Mouse (Mus musculus) heart, postnatal 10 days (tissue): ENCODE data around the gene Olfr305. TPM values are rescaled to one million over a fixed set of nuclear protein-coding genes. Genes with fewer than 3 reads are reported as not detected.
"Not testable (repeated sequence)": the region's sequence is repeated elsewhere in the genome, so short reads cannot be mapped to it uniquely, and the experiment has no call there.

Experiments used
- DNase-seq, 2 experiments: peaks; one replicate each; pipeline ENCODE4 v3.0.0; 2021
- intact Hi-C: fragments of 180-260 bp; cut with DNase I; formaldehyde crosslinking; loops from one replicate; pipeline ENCODE4 v1.15.1; 2025
- total RNA-seq, 2 experiments: library from RNA; stranded (reverse); gene quantifications; 2 replicates each; pipeline ENCODE4 v1.2.3; 2021

Gene Olfr305
- total RNA-seq, result not detected

DNA sequence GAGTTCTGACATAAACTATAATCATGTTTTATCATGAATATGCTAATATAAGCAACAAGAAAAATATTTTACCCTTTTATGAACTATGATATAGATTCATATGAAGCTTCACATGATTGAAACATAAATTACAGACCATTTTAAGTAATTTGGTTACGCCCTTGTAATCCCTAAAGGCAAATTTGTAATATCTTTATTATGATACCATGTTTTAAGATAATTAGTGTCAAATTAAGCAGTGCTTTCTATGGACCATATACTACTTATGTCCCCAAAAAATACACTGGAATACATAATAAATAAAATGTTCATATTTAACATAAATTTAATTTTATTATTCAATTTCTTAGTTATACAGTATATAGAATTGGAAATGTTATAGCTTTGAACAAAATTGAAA lies at the start of gene Olfr305:
TSS of gene Olfr305 (minus strand) at position 101 of the 400 bp plus-strand sequence.
- intact Hi-C loops, result no loop called here
- no peak for DNase-seq

DNA sequence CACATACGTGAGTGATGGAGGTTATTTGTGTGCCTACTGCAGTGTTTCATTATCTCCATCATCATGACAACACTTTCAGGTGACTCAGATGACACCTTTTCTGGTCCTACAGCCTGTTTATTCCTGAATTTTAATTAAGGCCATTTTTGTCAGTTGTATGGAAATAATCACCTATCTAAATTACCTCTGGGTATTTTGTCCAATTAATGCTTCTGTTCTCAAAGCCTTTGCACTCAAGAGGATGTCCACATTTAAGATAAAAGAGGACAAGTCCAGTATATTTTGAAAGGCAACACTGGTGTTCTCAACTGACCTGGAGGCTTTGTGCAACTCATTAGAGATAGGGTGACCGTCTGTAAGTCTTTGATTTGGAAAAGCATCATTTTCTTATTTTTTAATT lies 36.8 kb upstream of the Olfr305 start, which contains the start of gene Olfr301:
TSS of gene Olfr301 (plus strand) at position 301 of the 400 bp plus-strand sequence.
- no peak for DNase-seq
- intact Hi-C loops, result no loop called here

DNA sequence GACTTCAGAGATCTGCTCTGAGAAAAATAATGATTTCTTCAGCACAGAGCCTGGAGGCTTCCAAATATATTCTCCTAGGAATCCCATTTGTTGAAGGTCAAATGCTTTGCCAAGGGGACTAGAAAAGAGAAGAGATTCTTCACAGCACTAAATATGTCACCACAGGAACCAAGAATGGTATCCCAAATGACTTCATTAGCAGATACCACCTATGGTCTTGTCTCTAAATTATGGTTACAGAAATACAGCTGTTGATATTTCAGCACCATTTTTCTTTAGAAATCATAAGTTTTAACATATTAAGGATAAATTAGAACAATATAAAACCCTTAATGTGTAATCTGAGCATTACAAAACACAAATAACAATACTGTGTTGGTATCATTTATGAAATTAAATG lies 31.0 kb upstream of the Olfr305 start, which contains the start of gene Olfr303:
TSS of gene Olfr303 (minus strand) at position 101 of the 400 bp plus-strand sequence.
- DNase-seq, result no peak
- intact Hi-C loops, result no loop called here

DNA sequence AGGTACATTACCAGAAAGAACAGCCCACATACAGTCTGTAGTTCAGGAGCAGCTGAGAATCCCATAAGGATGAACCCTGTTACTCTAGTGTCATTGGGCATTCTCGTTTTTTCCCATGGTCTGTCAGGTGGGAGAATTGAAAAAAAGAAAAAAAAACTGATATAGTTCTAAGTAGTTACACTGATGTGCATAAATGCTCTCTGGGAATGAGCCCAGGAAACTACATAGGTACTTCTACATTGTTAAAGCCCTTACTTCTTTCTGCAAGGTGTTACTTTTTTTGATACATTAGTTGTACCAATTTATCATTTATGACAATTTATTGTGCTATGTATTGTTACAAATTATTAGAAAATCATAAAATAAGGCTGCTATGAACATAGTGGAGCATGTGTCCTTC lies 19.8 kb upstream of the Olfr305 start, which contains the start of gene Olfr304:
TSS of gene Olfr304 (minus strand) at position 101 of the 400 bp plus-strand sequence.
- no peak for DNase-seq
- intact Hi-C loops, result no loop called here

DNA sequence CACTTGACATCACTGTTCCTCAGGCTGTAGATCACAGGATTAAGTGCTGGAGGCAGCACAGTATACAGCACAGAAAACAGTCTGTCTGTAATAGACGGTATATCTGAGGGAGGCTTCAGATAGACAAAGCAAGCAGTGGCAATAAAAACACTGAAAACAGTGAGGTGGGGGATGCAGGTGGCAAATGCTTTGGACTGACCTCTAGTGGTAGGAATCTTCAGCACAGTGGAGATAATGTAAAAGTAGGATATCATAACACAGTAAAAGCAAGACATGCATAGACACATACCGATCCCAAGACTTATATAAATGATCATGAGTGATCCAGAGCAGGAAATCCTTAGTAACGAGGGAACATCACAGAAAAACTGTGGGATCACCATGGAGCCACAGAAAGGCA lies 19.0 kb upstream of the Olfr305 start:
- intact Hi-C loops, result no loop called here

DNA sequence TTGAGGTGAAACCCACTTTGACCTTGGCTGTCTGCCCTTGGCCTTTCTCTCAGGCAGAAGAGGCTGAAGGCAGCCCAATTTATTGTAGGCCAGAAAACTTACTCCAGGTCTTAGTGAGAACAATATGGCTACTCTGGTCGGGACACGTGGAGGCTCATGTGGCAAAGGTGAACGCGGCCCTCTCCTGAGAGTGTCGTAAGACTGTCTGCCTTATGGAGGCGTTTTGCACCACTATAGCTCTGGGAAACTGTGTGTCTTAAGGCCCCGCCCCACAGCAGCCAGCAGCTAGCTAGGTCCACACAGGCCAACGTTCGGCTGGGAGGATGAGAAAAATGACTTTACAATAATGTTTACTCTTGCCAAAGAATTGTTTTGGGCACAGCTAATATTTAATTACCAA lies 20.4 kb downstream of the Olfr305 start:
- DNase-seq, intact Hi-C loops: not testable (repeated sequence)

More for the DNA sequence above, 19.0 kb upstream of the Olfr305 start:
- no peak for DNase-seq

DNA sequence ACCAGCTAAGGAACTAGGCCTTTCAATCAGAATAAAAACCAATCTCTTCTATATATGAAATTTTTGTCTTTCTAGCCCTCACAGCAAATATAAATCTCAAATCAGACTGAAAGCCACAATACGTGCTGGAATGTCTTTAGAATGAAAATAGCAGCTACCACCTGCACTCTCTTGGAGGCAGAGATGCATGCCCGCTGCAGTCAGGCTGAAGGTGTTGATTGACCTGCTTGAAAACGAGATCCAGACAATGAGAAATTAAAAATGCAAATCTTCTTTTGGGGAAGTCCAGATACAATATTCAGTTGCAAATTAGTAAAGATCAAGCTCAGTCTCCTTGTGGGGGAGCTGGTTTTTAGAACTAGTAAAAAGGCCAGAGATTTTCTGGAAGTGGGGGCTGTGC lies 22.5 kb downstream of the Olfr305 start:
- intact Hi-C loops, result no loop called here
- DNase-seq, result no peak

DNA sequence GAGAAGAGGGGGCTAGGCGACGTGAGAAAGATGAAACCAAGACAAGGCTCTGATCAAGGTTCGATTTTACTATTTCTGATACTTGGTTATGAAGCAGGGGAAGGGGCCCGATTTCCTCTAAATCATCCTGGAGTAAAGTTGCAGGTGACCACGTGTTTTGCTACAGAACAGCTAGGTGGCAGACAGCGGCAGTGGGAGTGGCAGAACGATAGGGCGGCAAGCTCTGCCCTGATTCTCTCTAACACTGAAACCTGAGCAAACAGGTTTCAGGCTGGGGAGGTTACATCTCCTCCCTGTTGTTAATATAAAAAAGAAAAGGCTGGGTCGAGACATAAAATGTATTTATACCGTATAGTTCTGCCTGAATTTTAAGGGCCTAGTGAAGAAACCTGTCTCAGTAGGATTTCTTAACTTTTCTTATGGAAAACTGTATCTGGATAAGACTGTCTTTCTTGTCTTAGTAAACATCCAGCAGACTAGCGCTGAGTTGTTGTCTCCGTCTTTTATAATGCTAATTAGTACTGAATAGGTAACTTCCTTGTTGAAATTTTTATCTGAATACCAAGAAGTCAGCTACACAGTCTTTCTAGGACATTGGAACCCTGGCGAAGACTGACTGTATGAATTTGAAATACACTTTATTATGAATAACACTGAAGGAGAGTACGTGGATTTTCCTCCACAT lies 23.7 kb downstream of the Olfr305 start:
- DNase-seq, result no peak
- intact Hi-C loops, result no loop called here

DNA sequence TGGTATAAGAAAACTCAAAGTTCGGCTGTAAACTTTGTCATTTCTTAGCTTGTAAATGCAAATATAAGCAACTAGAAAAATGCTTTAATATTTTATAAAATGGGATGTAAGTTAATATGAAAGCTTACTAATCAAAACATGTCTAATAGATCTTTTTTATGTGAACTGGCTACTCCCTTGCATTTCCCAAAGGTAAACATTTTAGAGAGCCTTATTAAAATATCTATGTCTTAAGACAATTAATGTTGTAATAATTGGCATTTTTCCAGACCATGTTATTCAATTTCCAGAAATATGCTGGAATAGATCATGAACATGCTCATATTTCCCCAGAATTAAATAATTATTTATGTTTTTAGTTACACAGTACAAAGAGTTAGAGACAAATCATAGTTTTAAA lies 29.2 kb downstream of the Olfr305 start, which contains the start of gene Olfr307:
TSS of gene Olfr307 (minus strand) at position 101 of the 400 bp plus-strand sequence.
- no peak for DNase-seq
- intact Hi-C loops, result no loop called here

DNA sequence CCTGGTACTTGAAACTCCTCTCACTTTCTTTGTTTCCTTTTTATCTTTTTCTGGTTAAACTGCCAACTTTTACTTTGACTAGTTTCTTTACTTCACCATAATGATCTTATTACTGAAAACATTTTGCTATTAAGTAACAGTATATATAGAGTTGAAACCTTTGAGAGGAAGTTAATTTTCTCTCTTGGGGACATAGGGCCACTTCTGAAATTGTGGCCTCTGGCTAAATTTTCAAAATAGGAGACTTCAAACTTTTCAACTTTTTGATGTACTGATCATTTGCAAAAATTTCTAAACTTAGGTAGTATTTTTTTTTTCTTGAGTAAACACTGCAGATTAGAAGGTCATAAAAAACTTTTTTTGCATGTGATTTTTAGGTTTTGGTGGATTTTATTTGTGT lies 41.2 kb downstream of the Olfr305 start, which contains the start of gene Olfr308:
TSS of gene Olfr308 (minus strand) at position 101 of the 400 bp plus-strand sequence.
- DNase-seq, result no peak
- intact Hi-C loops, result no loop called here

DNA sequence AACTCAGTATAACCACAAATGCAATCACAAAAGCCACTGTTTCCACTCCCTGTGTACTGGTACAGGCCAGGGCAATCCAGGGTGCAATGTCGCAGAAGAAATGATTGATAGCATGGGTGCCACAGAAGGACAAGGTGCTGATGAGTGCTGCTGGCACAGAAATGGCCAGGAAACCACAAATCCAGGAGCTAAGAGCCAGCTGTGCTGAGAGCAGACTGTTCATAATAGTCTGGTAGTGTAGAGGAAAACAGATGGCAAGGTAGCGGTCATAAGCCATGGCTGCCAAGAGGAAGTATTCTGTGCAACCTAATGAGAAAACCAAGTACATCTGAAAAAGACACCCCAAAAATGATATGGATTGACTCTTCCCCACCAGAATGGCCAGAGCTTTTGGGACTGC lies 45.4 kb downstream of the Olfr305 start:
- DNase-seq, result no peak
- intact Hi-C loops, result no loop called here

DNA sequence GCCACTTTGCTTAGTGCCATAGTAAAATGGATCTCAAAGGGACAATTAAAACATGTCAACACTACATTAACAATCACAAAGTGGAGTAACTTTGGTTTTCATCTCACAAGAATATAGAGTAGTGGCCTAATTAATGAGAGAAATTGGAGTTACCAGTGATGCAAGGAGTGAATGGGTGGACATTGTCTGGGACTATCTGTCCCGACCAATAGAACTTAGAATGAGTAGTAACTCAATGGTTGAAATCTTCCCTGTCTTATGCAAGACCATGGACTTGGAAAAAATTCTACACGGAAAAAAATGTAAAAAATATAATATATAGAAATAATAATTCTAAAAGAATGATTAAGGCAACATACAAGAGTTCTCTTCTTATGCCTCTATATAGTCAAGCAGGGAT lies 53.1 kb downstream of the Olfr305 start, which contains the start of gene Olfr309:
TSS of gene Olfr309 (minus strand) at position 101 of the 400 bp plus-strand sequence.
- DNase-seq, result no peak
- intact Hi-C loops, result no loop called here

Other genes with a start within 250 kb of the Olfr305 start
- gene Vmn2r75, start 195.2 kb downstream of the Olfr305 start, total RNA-seq, result not detected
- gene Vmn2r76, start 120.6 kb downstream of the Olfr305 start, total RNA-seq, result not detected
- not detected for gene Olfr310, start 89.8 kb downstream of the Olfr305 start, total RNA-seq
- not detected for gene Olfr309, start 53.2 kb downstream of the Olfr305 start, total RNA-seq
- not detected for gene Olfr308, start 41.3 kb downstream of the Olfr305 start, total RNA-seq
- gene Olfr307, start 29.3 kb downstream of the Olfr305 start, total RNA-seq, result not detected
- not detected for gene Olfr304, start 19.7 kb upstream of the Olfr305 start, total RNA-seq
- not detected for gene Olfr303, start 30.9 kb upstream of the Olfr305 start, total RNA-seq
- gene Olfr301, start 36.9 kb upstream of the Olfr305 start, total RNA-seq, result not detected
- gene Olfr299, start 93.0 kb upstream of the Olfr305 start, total RNA-seq, result not detected
- gene Olfr298, start 125.6 kb upstream of the Olfr305 start, total RNA-seq, result not detected
- gene Olfr297, start 153.0 kb upstream of the Olfr305 start, total RNA-seq, result not detected
- gene Olfr295, start 216.9 kb upstream of the Olfr305 start, total RNA-seq, result not detected
- not detected for gene Olfr294, start 249.7 kb upstream of the Olfr305 start, total RNA-seq